Mouse (Mus musculus) gastrocnemius, postnatal 14 days (tissue): ENCODE measurements at regions not wholly inside any gene's neighbourhood (a gene's known extent, or its start where the extent isn't known, plus 50 kb on each side); places are given as distances from the start of the nearest gene placed in this dataset.
A peak's percentile ranks its signal among the peaks of the same experiment; 100 is the strongest.

Experiments used
- DNase-seq: peaks from one replicate; pipeline ENCODE4 v3.0.0; 2021; ENCODE audit warnings: mixed read lengths
- intact Hi-C: fragments of 180-260 bp; cut with DNase I; formaldehyde crosslinking; loops from one replicate; pipeline ENCODE4 v1.15.1; 2025; ENCODE audit warnings: low total_unique reads

DNA sequence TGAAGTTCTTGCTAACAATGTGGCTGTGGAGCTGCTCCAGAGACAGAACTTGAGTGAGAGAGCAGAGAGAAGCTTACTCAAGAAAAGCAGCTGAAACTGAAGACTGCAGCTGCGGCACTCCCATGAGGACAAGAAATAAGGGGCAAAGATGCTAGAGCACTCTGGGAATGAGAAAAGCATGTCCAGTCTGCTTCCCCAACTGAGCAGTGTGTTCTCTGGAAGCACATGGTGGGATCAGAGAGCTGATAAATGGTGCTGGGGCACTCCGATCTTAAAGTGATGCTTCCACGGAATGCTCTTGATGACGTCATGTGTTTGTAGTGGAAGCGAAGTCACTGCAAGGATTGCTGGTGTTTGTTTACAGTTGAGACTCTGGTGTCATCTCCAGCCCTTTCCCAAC, 186.1 kb upstream of the Phactr1 start:
- intact Hi-C loops: no loop called here
- peak; percentile 14 for DNase-seq

DNA sequence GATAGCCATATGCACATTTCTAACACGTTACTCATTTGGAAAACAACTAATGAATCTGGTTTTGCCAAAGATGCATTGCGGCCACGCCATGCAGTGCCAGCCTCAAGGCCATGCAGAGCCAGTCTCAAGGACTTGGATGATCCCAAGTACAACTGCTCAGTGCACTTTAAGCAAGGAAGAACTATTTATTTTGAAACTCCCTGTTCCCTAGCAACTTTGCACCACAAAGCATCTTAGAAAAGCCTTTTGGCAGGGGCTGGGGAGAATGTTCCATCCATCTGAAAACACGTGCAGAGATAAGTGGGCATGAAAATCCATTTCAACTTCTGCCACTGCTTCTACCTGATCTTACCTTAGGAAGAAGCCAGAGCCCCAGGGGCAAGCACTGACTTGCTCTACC, 182.1 kb upstream of the Phactr1 start:
- DNase-seq: peak; percentile 6
- intact Hi-C loops: no loop called here

DNA sequence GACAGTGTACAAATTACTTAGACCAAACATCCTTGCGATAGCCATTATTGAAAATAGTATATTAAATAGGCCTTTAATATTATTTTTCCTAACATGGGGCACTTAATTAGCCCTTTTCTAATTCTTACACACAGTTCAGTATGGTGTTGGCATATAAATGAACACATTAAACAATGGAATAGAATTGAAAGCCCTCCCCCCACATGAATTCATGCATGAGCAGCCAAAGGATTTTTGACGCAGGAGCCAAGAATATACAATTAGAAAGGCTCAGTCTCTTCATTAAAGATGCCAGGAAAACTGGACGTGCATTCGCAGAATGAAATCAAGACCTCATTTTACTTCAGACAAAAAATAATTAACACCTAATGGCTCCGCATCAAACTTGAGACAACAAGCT, 172.9 kb upstream of the Phactr1 start:
- DNase-seq: no peak

DNA sequence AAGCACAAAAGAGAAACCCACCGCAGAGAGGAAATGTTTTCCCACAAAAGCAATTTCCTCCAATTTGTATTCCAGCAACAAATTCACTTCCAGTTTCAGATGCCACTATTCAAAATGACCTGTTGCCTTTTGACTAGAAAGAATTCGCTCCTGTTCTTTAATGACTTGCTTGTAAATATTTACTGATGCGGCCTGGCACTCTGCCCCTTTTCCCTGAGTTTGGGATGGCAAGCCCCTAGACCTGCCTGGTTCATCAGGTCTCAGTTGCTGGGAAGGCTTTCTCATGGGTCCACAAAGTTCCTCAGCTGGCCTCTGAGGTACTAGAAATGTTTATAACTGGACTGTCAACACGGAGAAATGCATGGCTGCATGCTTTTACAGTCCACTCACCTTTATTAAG, 161.7 kb upstream of the Phactr1 start:
- intact Hi-C loops: no loop called here

More for the DNA sequence above, 172.9 kb upstream of the Phactr1 start:
- intact Hi-C loops: no loop called here

DNA sequence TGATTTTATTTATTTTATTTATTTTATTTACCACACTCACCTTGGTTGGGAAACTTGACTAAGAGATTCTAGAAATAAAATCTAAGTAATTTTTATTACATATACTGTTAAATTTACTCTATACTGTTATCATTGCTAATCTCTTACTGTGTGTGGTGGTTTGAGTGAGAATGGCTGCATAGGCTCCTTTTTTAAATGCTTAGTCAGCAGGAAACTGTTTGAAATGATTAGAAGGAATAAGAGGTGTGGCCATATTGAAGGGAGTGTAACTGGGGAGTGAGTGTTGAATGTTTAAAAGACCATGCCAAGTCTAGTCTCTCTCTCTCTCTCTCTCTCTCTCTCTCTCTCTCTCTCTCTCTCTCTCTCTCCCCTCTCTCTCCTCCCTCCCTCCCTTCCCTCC, 157.9 kb upstream of the Phactr1 start:
- no peak for DNase-seq
- intact Hi-C loops: no loop called here

More for the DNA sequence above, 161.7 kb upstream of the Phactr1 start:
- DNase-seq: no peak

DNA sequence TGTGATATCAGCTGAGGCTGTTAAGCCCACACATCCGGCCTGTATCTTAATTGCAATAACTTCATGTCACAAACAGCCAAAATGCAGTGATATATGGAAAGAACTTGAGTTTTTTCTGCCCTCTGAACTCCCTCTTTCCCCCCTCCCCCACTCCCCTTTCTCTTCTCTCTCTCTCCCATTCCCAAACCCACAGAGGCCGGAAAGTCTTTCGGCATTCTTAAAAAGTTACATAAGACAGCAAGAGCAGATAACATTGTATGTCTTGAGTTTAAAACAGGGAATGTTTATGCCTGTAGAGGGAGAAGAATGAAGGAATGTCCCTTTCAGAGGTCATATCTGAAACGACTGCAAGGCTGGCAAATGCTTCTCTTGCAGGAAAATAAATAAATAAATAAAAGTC, 154.3 kb upstream of the Phactr1 start:
- intact Hi-C loops: no loop called here
- no peak for DNase-seq

DNA sequence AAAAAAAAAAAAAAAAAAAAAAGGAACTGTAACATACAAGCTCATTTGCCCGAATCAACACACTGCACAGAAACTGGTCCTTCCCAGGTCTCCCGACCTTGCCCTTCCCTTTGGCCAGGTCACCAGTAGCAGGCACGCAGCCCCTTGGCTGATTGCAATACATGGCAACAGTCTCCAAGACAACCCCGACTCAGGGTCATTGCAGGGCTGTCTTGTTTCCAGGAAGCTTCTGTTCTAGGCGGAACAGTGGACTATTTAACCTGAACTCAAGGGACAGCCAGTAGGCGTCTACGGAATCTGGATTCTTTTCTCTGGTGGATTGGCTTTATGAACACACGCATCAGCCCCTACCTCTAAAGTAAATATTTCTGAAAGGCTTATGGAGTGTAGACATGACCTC, 153.5 kb upstream of the Phactr1 start:
- peak; percentile 20 for DNase-seq
- intact Hi-C loops: no loop called here

DNA sequence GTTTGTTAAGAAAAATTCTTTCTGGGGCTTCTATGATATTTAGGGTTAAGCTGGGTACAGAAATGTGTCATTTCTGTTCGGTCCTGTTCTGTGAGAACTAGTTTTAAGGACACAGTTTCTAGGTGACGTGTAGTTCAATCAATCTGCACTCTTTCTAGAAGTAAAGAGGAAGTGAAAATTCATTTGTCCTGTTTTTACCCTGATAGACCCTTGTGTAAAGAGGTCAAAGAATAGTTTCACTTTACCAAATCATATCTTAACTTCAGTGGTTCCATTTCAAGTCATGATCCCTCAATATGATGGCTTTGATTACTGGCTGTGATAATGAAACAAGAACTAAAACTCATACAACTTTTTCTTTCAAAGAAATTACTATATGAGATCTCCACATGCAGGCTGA, 152.3 kb upstream of the Phactr1 start:
- intact Hi-C loops: no loop called here

DNA sequence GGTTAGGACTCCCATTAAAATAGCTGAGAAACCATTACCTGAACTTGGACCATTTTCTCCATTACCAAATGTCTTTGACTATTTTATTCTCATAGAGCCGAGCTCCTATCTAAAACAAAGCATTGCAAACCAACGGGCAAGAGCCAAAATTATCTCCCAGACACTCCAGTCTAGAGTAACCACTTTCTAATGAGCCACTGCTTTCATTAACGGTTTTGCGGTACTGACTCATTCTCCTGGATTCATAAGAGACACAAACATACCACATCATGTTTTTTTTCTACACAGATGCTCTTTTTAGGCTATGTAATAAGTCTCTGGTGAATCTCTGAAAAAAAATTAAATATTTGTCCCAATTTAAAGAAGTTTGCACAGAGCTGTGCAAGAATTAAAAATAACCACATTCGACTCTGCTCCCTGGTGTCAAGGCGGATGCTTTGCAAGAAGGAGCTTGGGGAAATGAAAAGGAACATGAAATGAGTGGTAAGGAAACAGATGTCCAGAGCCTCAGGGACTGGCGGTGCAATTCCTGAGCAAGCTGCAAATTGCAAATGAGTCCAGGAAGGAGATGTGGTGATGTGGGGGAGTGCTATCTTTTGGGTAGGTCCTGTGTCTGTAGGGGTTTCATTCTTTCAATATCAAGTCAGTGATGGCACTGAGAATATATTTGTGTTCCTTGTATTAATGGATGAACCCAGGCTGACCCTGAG, 143.8 kb upstream of the Phactr1 start:
- DNase-seq: peak; percentile 11
- intact Hi-C loops: no loop called here

More for the DNA sequence above, 152.3 kb upstream of the Phactr1 start:
- no peak for DNase-seq

DNA sequence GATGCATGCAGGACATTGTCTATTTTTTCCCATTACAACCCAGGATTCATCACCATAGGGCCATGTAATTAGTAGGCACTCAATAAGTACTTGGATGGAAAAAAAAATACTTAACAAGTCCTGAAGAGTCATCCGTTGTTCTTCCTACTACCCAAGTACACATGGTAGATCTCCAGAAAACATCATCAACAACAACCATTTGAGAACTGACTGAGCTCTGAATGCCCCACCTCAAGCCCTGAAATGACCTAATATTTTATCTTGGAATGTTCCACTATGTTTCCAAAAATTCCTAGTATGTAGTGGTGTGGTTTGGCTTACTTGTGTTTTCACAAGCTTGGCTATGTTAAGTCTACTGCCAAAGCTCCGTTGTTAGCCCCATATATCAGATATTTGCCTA, 142.4 kb upstream of the Phactr1 start:
- DNase-seq: no peak
- intact Hi-C loops: no loop called here

DNA sequence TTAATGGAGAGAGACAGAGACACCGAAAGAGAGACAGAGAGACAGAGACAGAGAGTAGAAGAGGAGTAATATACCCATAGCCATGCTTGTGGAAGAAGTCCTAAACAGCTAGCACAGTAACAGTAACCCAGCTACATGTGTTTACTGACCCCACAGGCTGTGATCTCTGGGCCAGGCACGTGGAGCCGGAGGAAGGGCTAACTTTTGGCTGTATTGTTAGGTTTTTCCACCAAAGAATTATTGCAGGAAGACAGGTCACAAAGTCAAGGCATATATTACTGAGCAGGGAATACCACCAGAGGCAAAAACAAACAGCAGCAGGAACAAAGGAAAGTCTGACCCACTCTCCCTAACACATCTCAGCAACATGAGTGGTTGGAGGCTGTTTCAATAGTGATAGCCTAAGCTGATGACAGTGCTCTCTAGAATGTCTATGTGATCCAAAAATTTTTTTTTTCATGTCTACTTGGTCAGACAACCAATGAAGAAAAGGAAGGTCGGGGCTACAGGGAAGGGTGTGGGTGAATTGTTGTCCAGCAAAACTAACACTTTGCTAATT, 135.8 kb upstream of the Phactr1 start:
- DNase-seq: no peak
- intact Hi-C loops: no loop called here

DNA sequence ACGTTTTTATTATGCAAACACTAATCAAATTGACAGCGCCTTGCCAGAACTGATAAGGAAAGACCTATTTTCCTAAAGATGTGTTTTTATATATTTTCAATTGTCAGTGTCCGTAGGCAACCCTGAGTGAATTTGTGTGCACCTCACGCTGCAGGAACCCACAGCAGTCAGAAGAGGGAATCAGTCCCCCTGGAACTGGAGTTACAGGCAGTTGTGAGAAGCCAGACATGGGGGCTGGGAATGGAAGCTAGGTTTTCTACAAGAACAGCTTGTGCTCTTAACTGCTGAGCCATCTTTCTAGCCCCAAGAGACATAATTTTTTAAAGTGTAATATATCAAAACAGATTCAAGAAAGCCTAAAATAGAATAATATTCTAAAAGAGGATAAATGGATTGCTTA, 134.0 kb upstream of the Phactr1 start:
- peak; percentile 11 for DNase-seq
- intact Hi-C loops: no loop called here

DNA sequence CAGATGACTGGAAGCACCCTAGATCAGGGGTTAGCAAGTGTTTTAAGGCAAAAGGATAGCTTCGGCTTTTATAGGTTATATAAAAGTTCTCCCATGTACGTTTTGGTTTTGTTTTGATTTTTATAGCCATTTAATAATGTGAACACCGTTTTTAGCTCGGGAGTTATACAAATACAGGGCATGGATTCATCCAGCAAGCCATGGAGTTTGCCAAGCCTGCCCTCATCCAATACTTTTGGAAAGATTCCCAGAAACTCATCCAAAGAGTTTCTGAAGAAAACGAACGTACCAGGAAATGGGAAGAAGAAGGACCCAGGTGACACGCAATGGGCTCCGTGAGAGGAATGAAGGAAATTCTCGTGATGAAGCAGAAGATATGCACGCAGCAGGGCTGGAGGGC, 133.6 kb upstream of the Phactr1 start:
- DNase-seq: no peak
- intact Hi-C loops: no loop called here

DNA sequence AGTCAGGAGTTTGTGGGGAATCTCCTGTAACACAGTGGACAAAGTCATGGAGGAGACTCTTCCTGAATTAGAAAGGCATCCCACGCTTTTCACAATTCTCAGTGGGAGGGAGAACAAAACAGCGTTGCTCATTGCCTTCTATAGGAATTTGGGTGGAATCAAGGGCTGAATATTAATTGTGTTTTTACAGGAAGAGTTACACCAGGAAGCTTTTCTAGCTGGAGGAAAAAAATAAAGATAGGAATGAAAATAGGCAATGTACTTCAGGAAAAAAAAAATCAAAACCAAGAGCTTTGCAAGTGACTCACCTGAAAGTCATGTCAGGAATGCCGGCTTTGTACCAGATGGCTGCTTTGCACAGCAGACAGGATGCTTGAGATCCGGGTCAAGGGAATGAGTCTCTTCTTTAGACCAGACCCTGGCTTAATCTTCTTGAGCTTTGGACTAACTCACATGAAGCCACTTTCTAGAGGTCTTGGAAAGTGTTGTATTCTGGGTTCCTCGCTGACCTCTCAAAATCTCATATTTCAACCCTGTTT, 131.3 kb upstream of the Phactr1 start:
- intact Hi-C loops: no loop called here
- DNase-seq: no peak

DNA sequence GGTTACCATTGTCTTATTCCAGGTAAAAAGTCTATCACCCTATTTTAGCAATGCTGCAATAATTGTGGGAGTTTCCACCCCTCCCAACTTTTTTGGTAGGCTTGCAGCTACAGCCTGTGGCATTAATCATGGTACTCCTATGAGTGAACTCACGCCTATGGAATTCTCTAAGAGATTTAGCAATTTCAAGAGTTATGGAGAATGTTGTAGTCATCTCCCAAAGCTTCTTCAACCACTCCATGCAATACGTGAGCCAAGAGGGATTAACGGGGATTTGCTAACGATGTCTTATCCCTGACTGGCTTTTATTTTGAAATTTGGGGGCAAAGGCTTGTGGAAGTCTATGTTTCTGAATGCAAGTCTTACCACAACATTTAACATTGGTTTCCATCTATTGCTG, 125.5 kb upstream of the Phactr1 start:
- intact Hi-C loops: no loop called here
- no peak for DNase-seq

DNA sequence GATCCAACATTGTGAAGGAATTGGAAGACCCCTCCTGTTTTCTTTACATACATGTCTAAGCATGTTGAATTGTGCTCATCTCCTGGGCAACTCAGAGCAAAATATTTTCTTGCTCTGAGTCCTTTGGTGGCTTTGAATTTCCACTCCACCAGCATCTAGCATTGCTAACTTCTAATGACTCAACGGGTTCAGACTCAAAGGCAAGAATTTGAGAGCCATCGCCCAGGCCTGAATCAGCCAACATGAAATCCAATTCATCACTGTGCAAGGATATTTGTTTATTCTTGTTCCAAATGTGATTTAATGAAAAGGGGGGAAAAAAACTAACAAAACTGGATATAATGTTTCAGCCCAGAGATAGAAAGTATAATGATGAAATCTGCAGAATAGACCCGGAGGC, 121.9 kb upstream of the Phactr1 start:
- intact Hi-C loops: no loop called here
- DNase-seq: no peak

DNA sequence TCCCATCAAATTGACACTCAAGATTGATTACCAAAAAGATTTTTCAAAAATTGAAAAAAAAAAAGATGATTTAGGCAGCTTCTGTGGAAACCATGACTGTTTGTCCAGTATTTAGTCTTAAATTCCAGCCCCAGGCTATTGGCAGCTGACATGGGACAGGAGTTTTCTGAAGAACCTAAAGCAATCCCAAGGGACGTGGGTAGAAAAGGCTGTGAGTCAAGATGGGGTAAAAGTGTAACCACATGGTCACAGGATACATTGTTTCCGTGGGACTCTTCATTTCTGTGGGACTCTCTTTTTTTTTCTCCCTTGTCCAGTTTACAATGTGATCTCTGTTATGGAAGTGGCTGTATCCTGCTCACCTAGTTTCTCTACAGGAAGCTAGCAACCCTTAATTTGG, 119.0 kb upstream of the Phactr1 start:
- intact Hi-C loops: no loop called here
- no peak for DNase-seq

DNA sequence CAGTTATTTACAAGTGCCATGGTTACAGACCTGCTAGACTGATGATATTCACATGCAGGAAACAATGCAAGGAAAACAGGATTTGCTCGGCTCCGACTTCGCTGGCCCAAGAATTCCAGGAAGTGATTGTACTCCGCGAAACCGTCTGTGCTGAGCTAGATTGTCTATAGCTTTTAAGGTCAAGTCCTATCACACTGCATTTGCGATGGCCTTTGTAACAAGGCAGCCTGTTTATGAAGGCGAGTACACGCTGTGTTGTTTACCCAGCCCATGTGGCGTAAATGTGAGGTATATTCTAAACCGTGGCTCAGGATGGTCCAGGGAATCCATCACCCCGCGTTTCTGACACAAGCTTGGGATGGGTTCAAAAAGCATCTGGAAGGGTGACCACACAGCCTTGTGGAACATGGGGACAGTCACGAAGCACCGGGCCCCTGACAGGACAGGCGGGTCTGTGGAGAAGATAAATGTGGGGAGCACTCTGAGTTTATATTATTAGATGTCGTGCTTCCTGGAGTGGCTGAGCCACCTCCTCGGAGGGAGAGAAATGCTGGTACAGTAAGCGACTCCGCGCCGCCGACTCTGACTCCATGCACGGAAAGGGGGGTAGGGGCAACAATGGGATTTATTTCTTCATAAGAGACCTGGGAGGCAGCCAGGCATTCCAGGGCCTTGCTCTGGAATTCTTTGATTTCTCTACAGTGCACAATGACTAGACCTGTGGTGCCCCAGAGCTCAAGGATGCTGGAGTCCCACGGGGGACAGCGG, 114.9 kb upstream of the Phactr1 start:
- peak; percentile 6 for DNase-seq
- intact Hi-C loops: no loop called here

DNA sequence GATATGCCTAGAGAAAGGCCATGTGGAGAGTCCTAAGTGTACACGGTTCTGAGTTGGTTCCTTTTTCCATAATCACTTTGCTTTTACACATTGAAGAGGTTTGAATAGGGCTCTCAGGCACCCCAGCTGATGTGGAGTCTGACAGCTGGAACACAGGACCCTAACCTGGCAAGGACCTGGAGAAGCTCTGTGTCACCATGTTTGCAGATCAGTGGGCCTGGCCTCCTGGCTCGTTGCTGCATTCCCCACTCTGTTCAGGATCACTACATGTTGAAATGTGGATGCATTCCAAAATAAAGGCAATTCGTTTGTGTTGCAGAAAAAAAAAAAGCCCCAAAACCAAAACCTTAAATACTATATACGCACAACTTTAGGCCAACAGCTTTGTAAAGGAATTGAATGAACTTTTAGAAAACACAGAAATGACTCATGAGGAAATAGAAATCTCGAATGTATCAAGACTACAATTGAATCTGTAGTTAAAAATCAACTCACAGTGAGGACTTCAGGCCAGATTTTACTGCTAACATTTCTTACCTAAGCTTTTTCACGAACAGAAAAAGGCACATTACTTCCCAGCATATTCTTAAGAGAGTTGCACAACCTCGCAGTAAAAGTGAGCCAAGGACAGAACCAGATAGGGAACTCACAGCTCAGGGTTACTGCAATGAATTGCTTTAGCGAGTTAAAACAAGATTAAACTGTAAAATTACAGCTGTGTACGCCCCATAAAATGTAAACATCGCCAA, 109.6 kb upstream of the Phactr1 start:
- intact Hi-C loops: loop anchor here (10.0 kb wide), 1 partner anchor 224 kb away; no protein-coding TSS in a partner anchor
- no peak for DNase-seq

DNA sequence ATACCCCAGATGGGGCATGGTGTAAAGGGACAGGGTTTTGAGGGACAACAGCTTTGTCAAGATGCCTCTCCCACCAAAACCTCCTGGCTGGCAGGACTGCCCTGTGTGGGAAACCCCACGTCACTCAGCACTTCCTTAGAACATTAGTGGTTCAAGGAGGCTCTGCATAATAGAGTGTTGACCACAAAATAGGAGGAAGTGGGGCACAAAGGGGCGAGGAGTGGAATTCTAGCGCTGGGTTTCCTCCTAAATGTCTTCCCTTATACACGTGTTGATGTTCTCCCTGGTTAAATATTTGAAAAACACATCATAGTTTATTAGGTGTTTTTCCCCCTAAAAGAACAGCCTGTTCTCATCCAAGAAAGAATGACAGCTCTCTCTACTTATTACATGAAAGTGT, 106.2 kb upstream of the Phactr1 start:
- intact Hi-C loops: loop anchor here (10.0 kb wide), 1 partner anchor 221 kb away; no protein-coding TSS in a partner anchor
- no peak for DNase-seq
